Mouse (Mus musculus): ENCODE measurements at regions not wholly inside any gene's neighbourhood (a gene's known extent, or its start where the extent isn't known, plus 50 kb on each side); places are given as distances from the start of the nearest gene placed in this dataset.

DNA sequence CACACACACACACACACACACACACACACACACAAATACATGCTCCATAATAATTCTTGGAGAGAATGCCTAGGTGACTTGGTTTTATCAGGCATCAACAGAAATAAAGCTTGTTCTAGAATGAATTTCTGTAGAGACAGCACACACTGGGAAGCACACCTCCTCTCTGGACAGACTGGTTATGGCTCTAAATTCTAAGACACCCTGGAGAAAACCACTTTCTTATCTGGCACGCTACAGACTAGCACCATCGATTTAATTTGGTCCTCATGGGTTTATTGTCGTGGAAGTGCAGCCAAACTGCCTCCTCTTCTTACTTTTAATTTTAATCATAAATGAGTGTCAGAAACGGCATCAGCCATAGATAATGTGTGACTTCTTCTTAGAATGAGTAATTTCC is 422.8 kb upstream of the Adgrl2 start:
- H3K27me3 ChIP-seq (ENCODE audit: low read depth, poor library complexity, severe bottlenecking) = no peaks in the 10 kb centered on the region
- H3K36me3 ChIP-seq = no peaks in the 10 kb centered on the region
- H3K9me3 ChIP-seq (replicated peaks) = no peaks in the 10 kb centered on the region
- WGBS = 90% methylated on average over 4 of the region's 4 CpGs
- no peak overlapping the region for H3K4me3 ChIP-seq
- DNase-seq (ENCODE audit: low spot score) = no peak
- peaks cover 4% of the 10 kb centered on the region; the same call in 1 of the 2 replicates for H3K4me1 ChIP-seq
- H3K27ac ChIP-seq (replicated peaks) = no peak overlapping the region

DNA sequence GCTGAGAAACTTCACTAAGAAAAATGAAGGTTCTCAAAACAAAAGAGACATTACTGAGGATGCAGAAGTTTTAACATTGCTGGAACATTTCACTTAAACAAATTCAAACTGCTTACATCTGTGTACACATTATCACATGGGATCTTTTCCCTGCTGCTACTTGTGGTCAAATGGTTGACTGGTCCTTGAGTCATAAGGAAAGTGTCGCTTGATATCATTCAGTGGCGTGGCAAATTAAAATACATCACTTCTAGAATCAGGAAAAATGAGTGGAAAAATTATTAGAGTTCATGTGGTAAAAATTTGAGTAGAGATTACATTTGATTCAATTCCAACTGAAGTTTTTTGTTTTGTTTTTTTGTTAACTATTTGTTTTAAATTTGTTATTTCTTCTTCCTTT is 420.2 kb upstream of the Adgrl2 start:
- 95% methylated on average over 2 of the region's 2 CpGs for WGBS
- H3K27ac ChIP-seq (replicated peaks) = no peak overlapping the region
- no peaks in the 10 kb centered on the region for H3K36me3 ChIP-seq
- no peak overlapping the region for H3K4me3 ChIP-seq
- no peaks in the 10 kb centered on the region for H3K9me3 ChIP-seq (replicated peaks)
- H3K27me3 ChIP-seq (ENCODE audit: low read depth, poor library complexity, severe bottlenecking) = no peaks in the 10 kb centered on the region
- H3K4me1 ChIP-seq = peaks cover 15% of the 10 kb centered on the region
- no peak for DNase-seq (ENCODE audit: low spot score)

DNA sequence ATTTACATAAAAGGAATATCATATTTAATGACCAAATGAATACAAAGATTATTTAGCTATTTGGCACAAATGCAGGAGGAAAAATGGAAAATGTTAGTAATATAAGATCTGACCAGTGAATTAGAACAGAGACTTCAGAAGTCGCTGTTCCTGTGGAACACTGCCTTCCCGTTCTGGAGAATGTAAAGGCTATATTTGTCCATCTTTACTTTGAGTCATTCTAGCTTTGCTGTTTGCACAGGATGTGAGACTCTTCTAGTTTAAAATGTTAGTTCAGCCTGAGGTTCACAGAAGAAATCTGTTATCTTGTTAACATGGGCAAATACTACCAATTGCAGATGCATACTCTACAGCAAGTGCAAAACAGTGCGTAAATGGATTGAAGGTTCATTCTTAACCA is 418.5 kb upstream of the Adgrl2 start:
- WGBS = 94% methylated on average over 3 of the region's 3 CpGs
- Histone ChIP-seq H3K9me3 (replicated peaks) (no peaks in the 10 kb centered on the region), H3K36me3 (no peaks in the 10 kb centered on the region), H3K27ac (replicated peaks) (no peak overlapping the region), H3K4me1 (peaks cover 15% of the 10 kb centered on the region), H3K27me3 (ENCODE audit: low read depth, poor library complexity, severe bottlenecking) (no peaks in the 10 kb centered on the region), H3K4me3 (no peak overlapping the region)
- no peak for DNase-seq (ENCODE audit: low spot score)

DNA sequence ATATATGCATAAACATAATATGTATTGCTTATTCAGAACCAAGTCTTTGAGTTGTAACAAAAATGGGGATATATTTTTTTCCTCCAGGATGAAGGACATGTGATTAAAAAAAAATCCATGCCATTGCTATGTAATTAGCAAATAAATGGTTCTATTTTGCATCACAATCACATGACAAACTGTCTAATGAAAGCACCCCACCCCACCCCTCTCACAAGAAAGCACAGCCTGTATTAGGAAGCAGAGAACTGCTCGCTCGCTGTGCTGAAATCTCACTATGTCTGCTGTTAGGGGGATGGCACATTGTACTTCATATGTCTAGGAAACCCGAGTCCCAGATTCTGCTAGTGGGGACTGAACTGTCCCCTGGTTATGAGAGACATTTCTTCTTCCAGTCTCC is 415.5 kb upstream of the Adgrl2 start:
- Histone ChIP-seq H3K4me1 (peaks cover 28% of the 10 kb centered on the region), H3K27me3 (ENCODE audit: low read depth, poor library complexity, severe bottlenecking) (no peaks in the 10 kb centered on the region), H3K9me3 (replicated peaks) (no peaks in the 10 kb centered on the region), H3K36me3 (no peaks in the 10 kb centered on the region), H3K27ac (replicated peaks) (no peak overlapping the region), H3K4me3 (no peak overlapping the region)
- no peak for DNase-seq (ENCODE audit: low spot score)
- 66% methylated on average over 3 of the region's 3 CpGs for WGBS

DNA sequence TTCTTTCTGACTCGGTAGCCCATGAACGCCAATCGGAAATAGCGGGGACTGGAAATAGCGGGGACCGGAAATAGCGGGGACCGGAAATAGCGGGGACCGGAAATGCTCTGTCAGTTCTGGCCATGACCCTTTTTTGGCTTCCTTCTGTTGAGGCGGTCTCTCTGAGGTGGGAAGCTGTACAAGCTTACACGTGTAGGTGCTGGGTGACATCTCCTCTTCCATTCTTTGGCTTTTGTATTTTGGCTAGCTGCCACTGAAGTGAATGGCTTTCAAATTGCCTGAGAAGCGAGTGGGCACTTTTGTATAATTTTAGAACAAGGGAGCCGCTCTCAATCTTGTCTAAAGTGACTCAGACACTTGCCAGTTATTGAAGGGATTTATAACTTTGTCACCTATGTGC is 414.3 kb upstream of the Adgrl2 start:
- H3K4me1 ChIP-seq = peaks cover 28% of the 10 kb centered on the region
- no peaks in the 10 kb centered on the region for H3K27me3 ChIP-seq (ENCODE audit: low read depth, poor library complexity, severe bottlenecking)
- no peak for DNase-seq (ENCODE audit: low spot score)
- H3K27ac ChIP-seq (replicated peaks) = no peak overlapping the region
- no peak overlapping the region for H3K4me3 ChIP-seq
- no peaks in the 10 kb centered on the region for H3K36me3 ChIP-seq
- no peaks in the 10 kb centered on the region for H3K9me3 ChIP-seq (replicated peaks)
- 97% methylated on average over 14 of the region's 14 CpGs for whole genome bisulfite sequencing

DNA sequence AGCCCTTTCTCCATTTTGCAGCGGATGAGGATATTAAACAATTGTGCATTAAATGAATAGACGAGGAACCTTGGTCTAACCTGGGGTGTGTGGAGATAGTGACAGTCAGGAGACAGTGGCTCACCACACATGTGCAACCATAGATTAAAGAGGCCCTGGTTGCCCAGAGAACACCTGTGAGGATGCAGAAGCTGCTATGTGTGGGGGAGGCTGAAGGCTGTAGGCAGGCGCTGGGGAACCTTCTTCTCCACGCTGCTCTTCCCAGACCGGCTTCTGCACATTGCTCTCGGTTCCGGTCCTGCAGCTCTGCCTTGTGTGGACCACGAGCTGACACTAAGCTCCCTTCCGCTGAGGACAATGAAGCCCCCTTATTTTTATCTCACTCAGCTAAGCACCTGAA is 412.1 kb upstream of the Adgrl2 start:
- no peaks in the 10 kb centered on the region for H3K9me3 ChIP-seq (replicated peaks)
- H3K36me3 ChIP-seq = no peaks in the 10 kb centered on the region
- H3K4me3 ChIP-seq = no peak overlapping the region
- peaks cover 20% of the 10 kb centered on the region for H3K4me1 ChIP-seq
- DNase-seq (ENCODE audit: low spot score) = no peak
- no peak overlapping the region for H3K27ac ChIP-seq (replicated peaks)
- WGBS = 77% methylated on average over 9 of the region's 9 CpGs
- no peaks in the 10 kb centered on the region for H3K27me3 ChIP-seq (ENCODE audit: low read depth, poor library complexity, severe bottlenecking)

DNA sequence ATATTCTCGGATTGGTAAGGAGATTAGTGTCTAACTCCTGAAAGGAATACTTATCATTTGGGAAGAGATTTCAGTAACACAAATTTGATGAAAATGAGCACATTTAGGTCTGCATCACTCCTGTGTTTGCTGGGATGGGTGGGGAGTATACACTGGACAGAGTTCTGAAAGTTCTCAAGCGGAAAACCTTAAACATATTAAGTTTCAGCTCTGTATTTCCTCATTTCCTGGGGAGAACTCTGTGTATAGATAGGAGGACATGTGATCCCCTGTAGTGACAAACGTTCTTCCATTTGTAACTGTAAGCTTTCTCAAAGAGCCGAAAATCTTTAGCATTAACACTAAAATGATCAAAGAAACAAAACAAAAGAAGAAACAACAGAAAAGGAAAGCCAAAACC is 404.7 kb upstream of the Adgrl2 start:
- no peaks in the 10 kb centered on the region for H3K27me3 ChIP-seq (ENCODE audit: low read depth, poor library complexity, severe bottlenecking)
- no peak for DNase-seq (ENCODE audit: low spot score)
- WGBS = 72% methylated on average over 4 of the region's 4 CpGs
- no peaks in the 10 kb centered on the region for H3K9me3 ChIP-seq (replicated peaks)
- no peaks in the 10 kb centered on the region for H3K36me3 ChIP-seq
- no peak overlapping the region for H3K27ac ChIP-seq (replicated peaks)
- no peak overlapping the region for H3K4me3 ChIP-seq
- no peaks in the 10 kb centered on the region for H3K4me1 ChIP-seq

DNA sequence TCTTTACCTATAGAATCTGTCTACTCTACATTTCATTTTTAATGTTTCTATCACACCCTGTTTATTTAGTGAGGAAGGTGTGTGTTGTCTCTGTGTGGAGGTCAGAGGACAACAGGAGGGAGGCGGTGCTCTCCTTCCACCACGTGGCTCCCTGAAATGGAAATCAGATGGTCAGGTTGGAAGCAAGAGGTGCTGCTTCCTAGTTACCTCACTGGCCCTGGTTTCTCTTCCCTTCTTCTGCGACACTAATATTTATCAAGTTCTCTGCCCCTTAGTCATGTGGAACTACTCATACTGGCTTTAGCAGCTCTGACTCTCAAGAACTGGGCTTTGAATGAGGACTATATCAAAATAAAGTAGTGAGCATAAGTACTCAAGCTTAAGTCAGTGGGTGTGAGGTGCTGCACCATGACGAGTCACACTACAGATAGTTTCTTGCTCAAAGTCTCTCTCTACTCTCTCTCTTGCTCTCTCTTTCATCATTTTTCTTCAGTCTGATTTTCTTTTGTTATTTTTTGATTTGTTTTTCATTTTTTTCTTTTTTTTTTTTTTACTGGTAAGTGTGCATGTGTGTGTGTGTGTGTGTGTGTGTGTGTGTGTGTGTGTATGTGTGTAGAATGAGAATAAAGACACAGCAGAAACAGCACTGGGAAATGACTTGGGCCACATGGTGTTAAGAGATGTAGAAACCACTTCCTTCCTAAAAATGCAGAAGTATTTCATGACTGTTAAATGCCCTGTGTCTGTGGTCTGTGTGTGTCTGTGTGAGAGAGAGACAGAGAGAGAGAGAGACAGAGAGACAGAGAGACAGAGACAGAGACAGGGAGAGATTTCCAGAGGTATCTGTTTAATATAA is 403.2 kb upstream of the Adgrl2 start:
- WGBS = 75% methylated on average over 4 of the region's 4 CpGs

DNA sequence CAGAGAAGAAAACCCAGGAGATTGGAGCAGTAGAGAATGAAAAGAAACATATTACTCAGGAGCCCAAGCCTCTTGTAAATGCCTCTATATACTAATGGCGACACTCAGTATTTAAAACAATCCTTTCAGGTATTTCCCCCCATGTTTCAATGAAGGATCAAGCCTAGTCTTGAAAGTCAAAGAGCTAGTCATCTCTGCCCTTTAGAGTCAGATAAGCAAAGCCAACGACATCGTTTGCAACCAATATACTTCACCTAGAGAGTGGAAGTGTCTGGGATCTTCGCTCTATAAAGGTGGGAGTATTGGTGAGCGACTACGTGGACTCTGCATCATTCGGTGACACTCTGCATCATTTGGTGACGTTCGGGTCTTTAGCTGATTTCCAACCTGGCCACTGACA is 401.8 kb upstream of the Adgrl2 start:
- Histone ChIP-seq H3K4me1 (0 out of 2 replicates have a peak, but pooled peaks cover 4% of the 10 kb centered on the region), H3K4me3 (no peak overlapping the region), H3K27ac (replicated peaks) (no peak overlapping the region), H3K36me3 (no peaks in the 10 kb centered on the region), H3K27me3 (ENCODE audit: low read depth, poor library complexity, severe bottlenecking) (no peaks in the 10 kb centered on the region), H3K9me3 (replicated peaks) (no peaks in the 10 kb centered on the region)
- DNase-seq (ENCODE audit: low spot score) = no peak
- WGBS = 93% methylated on average over 9 of the region's 9 CpGs

More for the DNA sequence above, 403.2 kb upstream of the Adgrl2 start:
- Histone ChIP-seq H3K4me3 (no peak overlapping the region), H3K36me3 (no peaks in the 10 kb centered on the region), H3K27ac (replicated peaks) (no peak overlapping the region), H3K9me3 (replicated peaks) (no peaks in the 10 kb centered on the region), H3K27me3 (ENCODE audit: low read depth, poor library complexity, severe bottlenecking) (no peaks in the 10 kb centered on the region), H3K4me1 (no peaks in the 10 kb centered on the region)
- DNase-seq (ENCODE audit: low spot score) = no peak

DNA sequence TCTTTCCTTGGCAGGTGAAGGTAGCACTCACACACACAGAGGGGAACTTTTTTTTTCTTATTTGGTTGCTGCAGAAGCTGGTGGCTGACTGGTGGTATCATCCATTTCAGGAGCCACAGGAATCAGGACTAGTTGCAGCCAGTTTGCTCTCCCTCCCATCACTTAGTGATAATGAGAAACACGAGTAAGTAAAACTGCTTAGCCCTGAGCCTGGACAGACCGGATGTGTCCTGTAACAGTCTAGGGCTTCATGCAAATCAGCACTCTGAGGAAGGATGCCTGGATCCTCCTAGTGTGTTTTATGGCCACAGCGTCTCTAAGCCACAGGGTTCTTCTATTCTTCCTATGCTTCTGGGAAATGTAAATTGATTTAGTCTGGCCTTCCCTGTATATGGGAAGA is 397.2 kb upstream of the Adgrl2 start:
- DNase-seq (ENCODE audit: low spot score) = no peak
- no peaks in the 10 kb centered on the region for H3K27me3 ChIP-seq (ENCODE audit: low read depth, poor library complexity, severe bottlenecking)
- 47% methylated on average over 3 of the region's 3 CpGs for WGBS
- H3K27ac ChIP-seq (replicated peaks) = no peak overlapping the region
- 0 out of 2 replicates have a peak, but pooled peaks cover 4% of the 10 kb centered on the region for H3K4me1 ChIP-seq
- no peaks in the 10 kb centered on the region for H3K9me3 ChIP-seq (replicated peaks)
- H3K36me3 ChIP-seq = no peaks in the 10 kb centered on the region
- no peak overlapping the region for H3K4me3 ChIP-seq

DNA sequence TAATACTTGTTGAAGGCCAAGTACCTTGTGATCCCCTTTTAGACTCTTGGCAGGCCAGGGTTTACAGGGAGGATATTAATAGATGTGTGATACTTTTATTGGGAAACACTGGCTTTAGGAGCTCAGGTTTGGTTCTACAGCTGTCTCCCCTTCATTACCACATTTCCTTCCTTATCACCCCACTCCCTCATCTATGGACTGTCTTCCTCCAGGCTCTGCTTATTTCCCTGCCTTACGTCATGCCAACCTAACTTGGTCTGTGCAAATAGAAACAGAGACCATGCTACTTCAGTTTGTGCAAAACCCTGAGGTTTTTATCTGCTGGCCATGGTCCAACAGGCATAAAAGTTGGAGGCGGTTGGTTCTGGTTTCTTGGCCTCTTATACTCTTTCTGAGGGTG is 395.7 kb upstream of the Adgrl2 start:
- 96% methylated on average over 2 of the region's 2 CpGs for WGBS
- DNase-seq (ENCODE audit: low spot score) = no peak
- H3K27ac ChIP-seq (replicated peaks) = no peak overlapping the region
- H3K27me3 ChIP-seq (ENCODE audit: low read depth, poor library complexity, severe bottlenecking) = no peaks in the 10 kb centered on the region
- no peaks in the 10 kb centered on the region for H3K36me3 ChIP-seq
- H3K4me3 ChIP-seq = no peak overlapping the region
- 0 out of 2 replicates have a peak, but pooled peaks cover 4% of the 10 kb centered on the region for H3K4me1 ChIP-seq
- no peaks in the 10 kb centered on the region for H3K9me3 ChIP-seq (replicated peaks)

DNA sequence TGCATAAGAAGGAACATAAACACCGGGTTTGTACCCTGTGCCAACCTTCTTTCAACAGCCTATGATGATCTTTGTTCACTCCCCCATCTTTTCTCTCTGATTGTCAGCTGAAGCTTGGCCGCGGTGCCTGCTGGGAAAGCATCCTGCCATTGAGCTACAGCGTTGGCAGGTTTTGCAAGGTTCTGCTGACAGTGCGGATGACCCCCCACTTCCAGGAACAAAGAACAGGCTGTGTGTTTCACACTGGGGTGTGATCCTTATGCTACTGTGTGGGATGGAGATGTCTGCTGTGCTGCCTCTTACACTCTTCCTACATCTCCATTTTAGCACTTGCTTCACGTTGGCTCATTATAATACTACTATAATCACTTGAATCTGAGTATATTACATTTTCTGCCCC is 395.0 kb upstream of the Adgrl2 start:
- H3K4me3 ChIP-seq = no peak overlapping the region
- no peak for DNase-seq (ENCODE audit: low spot score)
- H3K27me3 ChIP-seq (ENCODE audit: low read depth, poor library complexity, severe bottlenecking) = no peaks in the 10 kb centered on the region
- H3K36me3 ChIP-seq = no peaks in the 10 kb centered on the region
- H3K4me1 ChIP-seq = 0 out of 2 replicates have a peak, but pooled peaks cover 4% of the 10 kb centered on the region
- no peaks in the 10 kb centered on the region for H3K9me3 ChIP-seq (replicated peaks)
- no peak overlapping the region for H3K27ac ChIP-seq (replicated peaks)
- 48% methylated on average over 6 of the region's 6 CpGs for WGBS

DNA sequence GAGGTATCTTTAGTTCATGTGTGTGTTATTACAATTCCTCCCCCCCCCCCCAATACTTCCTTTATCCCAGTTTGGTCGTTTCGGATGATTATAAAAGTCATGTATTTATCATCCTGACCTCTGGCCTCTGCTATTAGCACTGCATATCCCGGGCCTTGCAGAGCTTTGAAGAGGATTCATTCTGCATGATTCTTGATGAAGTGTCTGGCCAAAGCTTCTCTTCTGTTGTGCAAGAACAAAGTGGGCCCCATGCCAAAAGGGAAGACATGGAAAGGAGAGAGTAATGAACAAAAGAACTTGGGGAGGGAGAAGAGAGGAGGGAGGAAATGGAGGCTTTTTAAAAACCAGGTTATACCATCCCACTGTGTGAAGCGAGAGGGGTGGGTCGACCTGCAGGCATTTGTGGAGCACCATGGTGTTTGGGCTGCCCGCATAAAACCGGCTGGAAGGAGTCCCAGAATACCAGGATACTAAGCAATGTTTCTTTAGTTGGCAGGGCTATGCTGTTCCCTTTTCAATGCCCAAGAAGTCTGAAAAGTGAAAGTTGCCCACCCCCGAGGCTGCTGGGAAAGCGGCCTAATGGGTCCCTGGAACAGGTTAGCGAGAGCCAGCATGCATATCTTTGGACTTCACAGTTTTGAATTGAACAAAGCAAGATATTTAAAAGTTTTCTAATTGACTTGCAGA is 391.3 kb upstream of the Adgrl2 start:
- DNase-seq (ENCODE audit: low spot score) = no peak
- WGBS = 87% methylated on average over 10 of the region's 10 CpGs
- Histone ChIP-seq H3K36me3 (no peaks in the 10 kb centered on the region), H3K27ac (replicated peaks) (no peak overlapping the region), H3K9me3 (replicated peaks) (no peaks in the 10 kb centered on the region), H3K4me1 (no peaks in the 10 kb centered on the region), H3K27me3 (ENCODE audit: low read depth, poor library complexity, severe bottlenecking) (no peaks in the 10 kb centered on the region), H3K4me3 (no peak overlapping the region)
